Mouse (Mus musculus) thymus, adult 2 months (tissue): Measurements from ENCODE around the gene Gria1. TPM values are rescaled to one million over a fixed set of nuclear protein-coding genes. Genes with fewer than 3 reads are reported as not detected.

Source experiments
- DNase-seq: peaks from one replicate; pipeline ENCODE4 v3.0.0; 2021
- H3K27ac ChIP-seq: fragments of 200-500 bp; 2 replicates; pipeline ENCODE4 v1.5.1; 2012; ENCODE audit warnings: low read length, control low read depth; ENCODE audit not compliant: control insufficient read depth, insufficient read depth
- H3K27me3 ChIP-seq: fragments of 200-500 bp; 2 replicates; pipeline ENCODE4 v1.6.1; 2012; ENCODE audit warnings: mild to moderate bottlenecking, low read length, moderate library complexity, mixed read lengths; ENCODE audit not compliant: control insufficient read depth, insufficient read depth
- H3K36me3 ChIP-seq: fragments of 200-500 bp; 2 replicates; pipeline ENCODE4 v1.6.1; 2012; ENCODE audit warnings: mild to moderate bottlenecking, low read length, moderate library complexity; ENCODE audit not compliant: control insufficient read depth, insufficient read depth
- H3K4me1 ChIP-seq: fragments of 200-500 bp; replicated peaks from 2 replicates; pipeline ENCODE4 v1.6.1; 2012; ENCODE audit warnings: low read length; ENCODE audit not compliant: control insufficient read depth, insufficient read depth
- H3K4me3 ChIP-seq: fragments of 200-500 bp; 2 replicates; pipeline ENCODE4 v1.5.1; 2012; ENCODE audit warnings: mild to moderate bottlenecking, low read length, control low read depth, moderate library complexity; ENCODE audit not compliant: control insufficient read depth, insufficient read depth
- CTCF ChIP-seq: fragments of 200-500 bp; IDR thresholded peaks from 2 replicates; pipeline ENCODE4 v1.5.1; 2012; ENCODE audit warnings: mild to moderate bottlenecking, control low read depth, low read length, moderate library complexity, borderline replicate concordance; ENCODE audit not compliant: control insufficient read depth, poor library complexity, insufficient read depth; ENCODE audit errors: extremely low read depth
- POLR2A ChIP-seq: fragments of 200-500 bp; IDR thresholded peaks from 2 replicates; pipeline ENCODE4 v1.6.1; 2012; ENCODE audit warnings: mild to moderate bottlenecking, low read length, control low read depth, moderate library complexity; ENCODE audit not compliant: control insufficient read depth, poor library complexity, insufficient read depth; ENCODE audit errors: extremely low read depth
- WGBS: fragments of 180-500 bp; shearing (Covaris S2); methylation state at CpG from one replicate; pipeline ENCODE4 v1.1.7; 2018; 5-methylcytosine and 5-hydroxymethylcytosine counted together
- polyA plus RNA-seq: library from polyadenylated mRNA; depleted of rRNA; stranded (reverse); fragments of >200 nt; gene quantifications from 2 replicates; pipeline ENCODE4 v1.2.3, GENCODE M21; 2012

Gria1 gene
- polyA plus RNA-seq, 1 experiment = 0.05 TPM

DNA sequence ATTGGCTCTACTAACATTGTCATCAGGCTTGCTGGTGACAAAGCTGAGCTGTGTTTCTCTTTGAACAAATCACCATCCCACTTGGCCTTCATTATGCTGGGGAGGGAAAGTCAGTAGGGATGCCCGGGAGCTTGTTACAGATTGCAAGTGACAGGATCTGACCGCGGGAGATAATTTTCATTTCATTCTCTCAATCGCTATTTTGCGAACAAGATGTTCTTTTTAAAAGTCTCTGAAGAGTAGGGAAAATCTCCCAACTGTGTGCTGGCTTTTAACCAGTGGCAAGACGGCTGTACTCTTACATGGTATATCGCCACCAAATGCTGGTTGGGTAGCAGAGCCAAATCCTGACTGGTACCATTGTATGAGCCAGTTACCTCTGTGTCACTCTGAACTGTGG is 202.9 kb downstream of the Gria1 start:
- no peak for DNase-seq
- H3K36me3 ChIP-seq = no peaks in the 10 kb centered on the region
- no peaks in the 10 kb centered on the region for H3K27me3 ChIP-seq
- no peak for TF ChIP-seq CTCF
- no peak for TF ChIP-seq POLR2A
- H3K4me1 ChIP-seq = no peaks in the 10 kb centered on the region
- WGBS = 96% methylated on average over 7 of the region's 7 CpGs
- no peak overlapping the region for H3K27ac ChIP-seq
- H3K4me3 ChIP-seq = no peak overlapping the region

DNA sequence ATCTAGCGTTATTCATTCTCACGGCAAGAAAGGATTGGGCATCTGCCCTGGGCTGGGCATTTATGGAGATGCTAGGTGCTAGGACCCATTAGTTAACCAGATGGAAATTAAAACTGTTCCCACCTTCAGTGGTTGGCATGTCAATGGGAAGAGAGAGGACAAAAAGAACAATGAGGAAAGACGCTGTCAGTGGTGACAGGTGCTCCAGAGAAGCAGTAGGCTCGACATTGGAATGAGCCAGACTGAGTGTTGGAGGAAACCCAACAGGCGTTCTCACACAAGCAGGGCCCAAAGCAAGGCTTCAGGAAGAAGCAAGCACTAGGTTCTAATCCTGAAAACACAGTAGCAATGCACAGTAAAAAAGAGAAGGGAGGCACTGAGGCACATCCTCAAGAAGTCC is 203.4 kb downstream of the Gria1 start:
- WGBS = 95% methylated on average over 5 of the region's 5 CpGs
- DNase-seq = no peak

DNA sequence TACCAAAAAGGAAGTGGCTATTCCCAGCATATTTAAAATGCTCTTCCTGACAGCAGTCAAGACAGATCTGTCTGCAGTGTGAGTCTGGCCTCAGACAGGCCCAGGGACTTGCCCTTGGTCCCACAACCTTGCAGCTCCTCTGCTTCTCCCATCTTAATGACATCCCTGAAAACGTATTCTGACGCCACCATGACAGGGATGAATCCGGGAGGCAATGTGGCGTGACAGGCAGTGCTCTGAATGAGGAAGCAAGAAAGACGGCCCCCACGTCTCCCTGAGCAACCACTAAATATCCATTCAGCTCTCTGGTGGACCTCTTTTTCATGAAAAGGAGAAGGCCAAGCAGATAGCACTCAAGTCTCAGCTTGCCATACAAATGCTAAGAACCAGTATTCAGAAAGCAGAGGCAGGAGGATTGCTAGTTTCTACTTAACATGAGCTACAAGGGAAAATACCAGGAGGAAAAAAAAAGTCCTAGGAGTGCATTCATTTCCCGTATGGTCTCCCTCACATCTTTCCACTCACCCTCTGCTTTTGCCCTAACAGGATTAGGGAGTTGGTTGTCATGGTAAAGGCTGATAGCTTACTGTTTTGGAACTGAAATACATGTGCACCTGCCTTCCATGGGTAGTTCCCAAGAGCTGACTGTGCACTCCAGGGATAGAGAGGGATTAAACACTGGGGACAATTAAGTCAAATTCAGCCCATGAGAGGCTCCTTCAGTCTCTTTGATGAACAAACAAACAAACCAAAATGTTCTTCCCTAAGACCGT is 211.8 kb downstream of the Gria1 start:
- DNase-seq = no peak
- no peaks in the 10 kb centered on the region for H3K4me1 ChIP-seq
- WGBS = 77% methylated on average over 8 of the region's 8 CpGs
- no peaks in the 10 kb centered on the region for H3K36me3 ChIP-seq
- H3K4me3 ChIP-seq = no peak overlapping the region
- H3K27me3 ChIP-seq = no peaks in the 10 kb centered on the region
- H3K27ac ChIP-seq = no peak overlapping the region
- TF ChIP-seq CTCF (no peak), POLR2A (no peak)

More for the DNA sequence above, 203.4 kb downstream of the Gria1 start:
- Histone ChIP-seq H3K27me3 (no peaks in the 10 kb centered on the region), H3K36me3 (no peaks in the 10 kb centered on the region), H3K27ac (no peak overlapping the region), H3K4me1 (no peaks in the 10 kb centered on the region), H3K4me3 (no peak overlapping the region)
- TF ChIP-seq POLR2A (no peak), CTCF (no peak)

DNA sequence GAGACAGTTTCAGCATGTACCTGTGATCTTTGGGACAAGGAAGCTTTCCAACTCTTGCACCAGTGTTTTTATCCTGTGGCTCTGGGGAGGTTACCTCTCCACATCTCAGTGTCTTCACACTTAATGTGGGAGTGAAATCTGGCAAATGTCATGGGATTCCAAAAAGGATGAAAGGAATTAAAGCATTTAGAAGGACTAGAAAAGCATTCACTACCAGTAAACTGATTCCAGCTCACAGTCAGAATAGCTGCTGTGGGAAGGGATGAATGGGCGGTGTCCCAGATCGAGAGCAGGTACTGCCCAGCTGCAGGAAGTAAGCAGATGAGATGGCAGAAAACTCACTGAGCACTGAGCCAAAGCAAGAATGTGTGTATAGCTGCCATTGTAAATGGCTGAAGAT is 224.3 kb downstream of the Gria1 start:
- H3K36me3 ChIP-seq = no peaks in the 10 kb centered on the region
- H3K4me3 ChIP-seq = no peak overlapping the region
- 78% methylated on average over 2 of the region's 2 CpGs for WGBS
- no peak for DNase-seq
- no peaks in the 10 kb centered on the region for H3K4me1 ChIP-seq
- TF ChIP-seq POLR2A (no peak), CTCF (no peak)
- no peak overlapping the region for H3K27ac ChIP-seq
- no peaks in the 10 kb centered on the region for H3K27me3 ChIP-seq

DNA sequence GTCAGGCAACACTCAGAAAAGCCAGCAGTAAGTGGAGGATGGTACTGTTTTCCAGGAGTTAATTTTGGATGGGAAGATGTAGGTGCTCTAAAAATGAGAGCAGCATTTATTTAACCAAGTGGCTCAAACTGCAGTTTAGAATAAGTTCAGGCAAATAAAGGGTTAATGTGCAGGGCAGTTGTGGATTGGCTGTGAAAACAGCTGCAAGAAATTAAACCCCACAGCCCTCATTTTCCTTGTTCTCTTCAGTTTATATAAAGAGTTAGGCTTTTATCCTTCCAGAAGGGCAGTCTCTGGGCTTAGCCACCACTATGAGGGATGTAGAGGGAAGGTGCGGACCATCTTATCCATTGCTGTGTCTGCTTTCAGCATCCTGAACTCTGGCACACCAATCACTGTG is 225.2 kb downstream of the Gria1 start:
- Histone ChIP-seq H3K27me3 (no peaks in the 10 kb centered on the region), H3K4me1 (no peaks in the 10 kb centered on the region), H3K27ac (no peak overlapping the region), H3K36me3 (no peaks in the 10 kb centered on the region), H3K4me3 (no peak overlapping the region)
- WGBS = 93% methylated on average over 1 of the region's 1 CpGs
- no peak for DNase-seq
- TF ChIP-seq CTCF = no peak
- TF ChIP-seq POLR2A = no peak

DNA sequence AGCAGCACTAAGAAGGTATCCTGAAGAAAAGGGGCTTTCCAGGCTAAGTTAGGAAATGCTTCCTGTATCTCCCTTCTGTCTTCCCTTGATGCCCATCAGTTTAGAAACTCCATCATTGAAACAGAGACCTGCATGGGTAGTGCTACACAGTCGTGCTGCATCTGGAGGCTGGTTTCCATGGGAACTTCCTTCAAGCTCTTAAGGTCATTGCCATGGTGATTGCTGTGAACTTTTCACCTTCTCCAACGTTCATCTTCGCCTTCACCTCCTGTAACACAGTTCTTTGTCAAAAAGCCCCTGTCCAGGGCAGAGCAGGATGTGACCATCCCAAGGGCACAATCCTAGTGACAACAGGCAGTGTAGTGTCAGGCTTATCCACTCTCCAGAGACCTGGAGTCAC is 228.6 kb downstream of the Gria1 start:
- TF ChIP-seq CTCF (no peak), POLR2A (no peak)
- WGBS = 56% methylated on average over 3 of the region's 3 CpGs
- DNase-seq = no peak

DNA sequence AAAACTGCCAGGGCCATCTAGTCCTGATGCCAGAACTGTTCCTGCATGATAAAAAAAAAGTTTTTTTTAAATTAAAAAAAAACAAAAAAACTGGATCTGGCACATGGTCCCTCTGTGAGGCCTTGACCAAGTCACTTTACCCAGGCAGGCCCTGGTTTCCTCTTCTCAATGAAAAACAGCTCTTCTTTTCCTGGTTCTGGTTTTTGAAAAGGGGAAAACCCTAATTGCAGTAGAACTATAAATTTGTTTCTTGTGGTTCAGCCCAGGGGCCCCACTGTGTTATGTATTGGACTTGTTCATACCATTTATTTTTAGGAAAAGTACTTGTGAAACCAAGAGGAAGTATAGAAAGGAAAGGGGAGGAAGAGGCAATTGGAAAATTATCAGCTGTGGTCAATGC is 232.6 kb downstream of the Gria1 start:
- Histone ChIP-seq H3K36me3 (no peaks in the 10 kb centered on the region), H3K27me3 (no peaks in the 10 kb centered on the region), H3K4me3 (no peak overlapping the region), H3K4me1 (no peaks in the 10 kb centered on the region), H3K27ac (no peak overlapping the region)
- TF ChIP-seq POLR2A (no peak), CTCF (no peak)
- DNase-seq = no peak

More for the DNA sequence above, 228.6 kb downstream of the Gria1 start:
- H3K4me1 ChIP-seq = no peaks in the 10 kb centered on the region
- H3K27ac ChIP-seq = no peak overlapping the region
- no peaks in the 10 kb centered on the region for H3K27me3 ChIP-seq
- no peaks in the 10 kb centered on the region for H3K36me3 ChIP-seq
- no peak overlapping the region for H3K4me3 ChIP-seq
